Mouse (Mus musculus) forebrain, embryonic 14.5 days (tissue): Measurements from ENCODE around the gene Tyrobp. TPM values are rescaled to one million over a fixed set of nuclear protein-coding genes. Genes with fewer than 3 reads are reported as not detected.

Experiments used
- ATAC-seq: fragments of 200-750 bp; cut with Nextera tagmentation; 2 replicates; pipeline ENCODE4 v1.8.0; 2017; ENCODE audit warnings: mild to moderate bottlenecking, moderate library complexity
- DNase-seq: peaks from one replicate; pipeline ENCODE4 v3.0.0-alpha.2; 2015; ENCODE audit warnings: low spot score
- H3K27ac ChIP-seq: fragments of 300-500 bp; sonication (generic); 2 replicates; pipeline ENCODE4 v1.5.1; 2014; ENCODE audit warnings: low read depth, mild to moderate bottlenecking, control low read depth, low read length, moderate library complexity
- H3K27me3 ChIP-seq: fragments of 300-500 bp; sonication (generic); replicated peaks from 2 replicates; pipeline ENCODE4 v1.6.1; 2014; ENCODE audit warnings: low read length, control low read depth, mixed read lengths; ENCODE audit not compliant: control insufficient read depth, insufficient read depth
- H3K36me3 ChIP-seq: fragments of 300-500 bp; sonication (generic); 2 replicates; pipeline ENCODE4 v1.6.1; 2014; ENCODE audit warnings: low read length, control low read depth; ENCODE audit not compliant: control insufficient read depth, insufficient read depth
- H3K4me1 ChIP-seq: fragments of 300-500 bp; sonication (generic); 2 replicates; pipeline ENCODE4 v1.6.1; 2014; ENCODE audit warnings: antibody characterized with exemption, low read length, control low read depth; ENCODE audit not compliant: control insufficient read depth, insufficient read depth
- H3K4me2 ChIP-seq: fragments of 300-500 bp; sonication (generic); 2 replicates; pipeline ENCODE4 v1.6.1; 2014; ENCODE audit warnings: mild to moderate bottlenecking, control low read depth, low read length
- H3K4me3 ChIP-seq: fragments of 300-500 bp; sonication (generic); 2 replicates; pipeline ENCODE4 v1.5.1; 2014; ENCODE audit warnings: low read depth, low read length, control low read depth
- H3K9ac ChIP-seq: fragments of 300-500 bp; sonication (generic); 2 replicates; pipeline ENCODE4 v1.6.1; 2014; ENCODE audit warnings: mild to moderate bottlenecking, low read length, control low read depth, moderate library complexity
- H3K9me3 ChIP-seq: fragments of 300-500 bp; sonication (generic); replicated peaks from 2 replicates; pipeline ENCODE4 v1.6.1; 2016; ENCODE audit warnings: low read length, control low read depth, mixed read lengths; ENCODE audit not compliant: control insufficient read depth
- WGBS: fragments of 180-500 bp; shearing (Covaris S2); extraction: QIAGEN DNeasy Blood & Tissue Kit; methylation state at CpG from one replicate; pipeline ENCODE4 v1.1.7; 2014; 5-methylcytosine and 5-hydroxymethylcytosine counted together
- polyA plus RNA-seq: library from polyadenylated mRNA; unstranded; fragments of >200 nt; fragmentation: Nextera tagmentation; extraction: Ambion mirVana; gene quantifications from 2 replicates; pipeline ENCODE4 v1.2.1, GENCODE M21; 2014

Tyrobp gene
- polyA plus RNA-seq, 1 experiment from 2014 or later: 31.1 TPM

DNA sequence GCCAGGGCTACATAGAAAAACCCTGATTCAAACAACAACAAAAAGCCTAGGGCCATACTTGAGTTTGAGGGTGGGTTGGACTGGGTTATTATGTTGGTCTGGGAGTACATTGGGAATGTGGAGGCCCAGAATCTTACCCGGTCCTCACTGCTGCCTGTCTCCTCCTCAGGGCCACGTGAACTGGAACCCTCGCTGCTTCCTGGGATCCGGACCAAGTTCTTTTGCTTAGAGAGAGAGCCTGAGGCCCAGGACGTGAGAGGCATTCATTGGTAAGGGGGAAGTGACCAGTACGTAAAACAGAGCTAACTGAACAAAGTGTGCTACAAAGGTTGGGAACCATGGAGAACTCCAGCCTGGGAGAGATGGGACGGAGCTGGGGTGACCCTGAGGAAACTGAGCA, 36.7 kb downstream of the Tyrobp start:
- H3K27ac ChIP-seq: no peak overlapping the region
- no peak overlapping the region for H3K4me2 ChIP-seq
- H3K4me1 ChIP-seq: peaks cover 4% of the 10 kb centered on the region; the same call in 1 of the 2 replicates
- WGBS: 79% methylated on average over 7 of the region's 7 CpGs
- H3K4me3 ChIP-seq: no peak overlapping the region
- H3K9me3 ChIP-seq: no peaks in the 10 kb centered on the region
- DNase-seq (no peak), ATAC-seq (no peak)
- H3K9ac ChIP-seq: no peak overlapping the region
- H3K27me3 ChIP-seq: peaks cover 28% of the 10 kb centered on the region
- H3K36me3 ChIP-seq: no peaks in the 10 kb centered on the region

DNA sequence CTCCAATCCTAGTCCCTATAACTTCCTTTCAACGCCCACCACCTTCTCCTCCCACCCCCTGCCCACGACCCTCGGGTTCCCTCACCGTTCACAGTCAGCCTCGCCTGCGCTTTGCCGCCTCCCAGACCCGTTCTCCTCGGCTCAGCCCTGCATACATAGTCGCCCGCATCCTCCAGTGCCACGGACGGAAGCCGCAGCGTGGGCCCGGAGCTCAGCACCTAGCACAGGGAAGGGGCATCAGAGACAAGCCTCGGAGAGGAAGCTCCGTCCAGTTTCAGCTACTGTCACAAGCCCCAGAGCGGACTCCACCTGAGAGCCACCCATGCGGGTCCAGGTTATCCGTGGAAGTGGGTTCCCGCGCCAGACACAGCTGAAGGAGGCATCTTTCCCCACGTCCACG, 39.8 kb downstream of the Tyrobp start:
- no peaks in the 10 kb centered on the region for H3K36me3 ChIP-seq
- no peaks in the 10 kb centered on the region for H3K9me3 ChIP-seq
- no peak for ATAC-seq
- H3K9ac ChIP-seq: no peak overlapping the region
- H3K27ac ChIP-seq: no peak overlapping the region
- H3K4me3 ChIP-seq: no peak overlapping the region
- no peak for DNase-seq
- H3K27me3 ChIP-seq: peaks cover 58% of the 10 kb centered on the region
- 16% methylated on average over 25 of the region's 25 CpGs for WGBS
- H3K4me2 ChIP-seq: no peak overlapping the region
- peaks cover 5% of the 10 kb centered on the region for H3K4me1 ChIP-seq

- Histone ChIP-seq H3K4me3 (no peak overlapping the region), H3K27ac (no peak overlapping the region), H3K9ac (no peak overlapping the region), H3K4me1 (peaks cover 5% of the 10 kb centered on the region), H3K27me3 (peaks cover 62% of the 10 kb centered on the region), H3K9me3 (no peaks in the 10 kb centered on the region), H3K36me3 (no peaks in the 10 kb centered on the region), H3K4me2 (no peak overlapping the region)
- ATAC-seq (no peak), DNase-seq (no peak)
- 1% methylated on average over 25 of the region's 25 CpGs for WGBS
Measured at GRCm38 (mm10) chr7:30453766-30454165, 40.2 kb downstream of the Tyrobp start.

DNA sequence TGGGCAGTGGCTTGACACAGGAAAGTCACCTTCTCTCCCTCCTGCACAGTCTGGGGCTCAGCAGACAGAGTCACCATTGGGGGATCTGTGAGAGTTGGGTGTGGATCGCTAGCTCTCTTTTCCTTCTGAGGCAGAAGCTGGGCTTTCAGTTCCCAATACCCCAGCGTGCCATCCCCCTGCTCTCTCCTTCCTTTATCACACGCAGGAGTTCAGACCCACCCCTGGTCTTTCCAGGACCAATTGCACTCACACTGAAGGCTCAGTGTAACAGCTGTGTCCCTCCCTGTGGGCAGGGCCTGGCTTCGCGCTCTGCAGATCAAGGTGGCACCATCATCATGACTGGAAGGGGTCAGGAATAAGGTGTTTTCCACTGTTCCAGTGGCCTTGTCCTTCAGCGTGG, 40.7 kb downstream of the Tyrobp start:
- ATAC-seq (no peak), DNase-seq (no peak)
- Histone ChIP-seq H3K9me3 (no peaks in the 10 kb centered on the region), H3K9ac (no peak overlapping the region), H3K4me3 (no peak overlapping the region), H3K36me3 (no peaks in the 10 kb centered on the region), H3K4me2 (no peak overlapping the region), H3K4me1 (peaks cover 5% of the 10 kb centered on the region), H3K27ac (no peak overlapping the region), H3K27me3 (peaks cover 66% of the 10 kb centered on the region)
- WGBS: 14% methylated on average over 6 of the region's 6 CpGs

DNA sequence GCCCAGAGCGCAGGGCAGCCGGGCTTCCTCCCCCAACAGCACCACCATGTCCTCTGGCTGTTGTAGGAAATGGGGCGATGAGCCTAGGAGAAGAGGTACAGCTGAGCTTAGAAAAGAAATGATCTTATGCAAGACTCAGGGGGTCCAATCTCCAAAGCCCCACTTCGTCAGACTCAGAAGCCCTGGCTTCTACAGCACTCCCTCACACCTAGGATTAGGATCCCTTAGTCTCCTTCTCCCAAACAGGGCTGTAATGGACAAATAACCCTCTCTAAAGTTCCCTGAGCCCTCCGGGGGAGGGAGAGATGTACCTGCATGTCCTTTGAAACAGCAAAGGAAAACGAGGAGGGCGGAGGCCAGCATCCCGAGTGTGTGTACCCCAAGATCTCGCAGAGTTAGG, 42.9 kb downstream of the Tyrobp start:
- DNase-seq: no peak
- ATAC-seq: no peak
- Histone ChIP-seq H3K4me2 (peak overlapping the region; percentile 44), H3K27me3 (peaks cover 86% of the 10 kb centered on the region), H3K4me1 (peaks cover 5% of the 10 kb centered on the region), H3K9me3 (no peaks in the 10 kb centered on the region), H3K9ac (no peak overlapping the region), H3K4me3 (peak overlapping the region; percentile 15; the same call in 1 of the 2 replicates), H3K27ac (no peak overlapping the region), H3K36me3 (no peaks in the 10 kb centered on the region)
- WGBS: 1% methylated on average over 9 of the region's 9 CpGs

GRCm38 (mm10) chr7:30456911-30457628, 43.5 kb downstream of the Tyrobp start:
- no peaks in the 10 kb centered on the region for H3K36me3 ChIP-seq
- peak overlapping the region; percentile 15 for H3K4me3 ChIP-seq
- ATAC-seq: 0 out of 2 replicates have a peak, but pooled peaks have one; percentile 32
- WGBS: under 1% methylated on average over 31 of the region's 31 CpGs
- H3K9me3 ChIP-seq: no peaks in the 10 kb centered on the region
- H3K4me2 ChIP-seq: peak overlapping the region; percentile 44
- peaks cover 88% of the 10 kb centered on the region for H3K27me3 ChIP-seq
- DNase-seq: peak; percentile 13
- no peak overlapping the region for H3K27ac ChIP-seq
- H3K4me1 ChIP-seq: peaks cover 5% of the 10 kb centered on the region
- H3K9ac ChIP-seq: peak overlapping the region; percentile 26; the same call in 1 of the 2 replicates

DNA sequence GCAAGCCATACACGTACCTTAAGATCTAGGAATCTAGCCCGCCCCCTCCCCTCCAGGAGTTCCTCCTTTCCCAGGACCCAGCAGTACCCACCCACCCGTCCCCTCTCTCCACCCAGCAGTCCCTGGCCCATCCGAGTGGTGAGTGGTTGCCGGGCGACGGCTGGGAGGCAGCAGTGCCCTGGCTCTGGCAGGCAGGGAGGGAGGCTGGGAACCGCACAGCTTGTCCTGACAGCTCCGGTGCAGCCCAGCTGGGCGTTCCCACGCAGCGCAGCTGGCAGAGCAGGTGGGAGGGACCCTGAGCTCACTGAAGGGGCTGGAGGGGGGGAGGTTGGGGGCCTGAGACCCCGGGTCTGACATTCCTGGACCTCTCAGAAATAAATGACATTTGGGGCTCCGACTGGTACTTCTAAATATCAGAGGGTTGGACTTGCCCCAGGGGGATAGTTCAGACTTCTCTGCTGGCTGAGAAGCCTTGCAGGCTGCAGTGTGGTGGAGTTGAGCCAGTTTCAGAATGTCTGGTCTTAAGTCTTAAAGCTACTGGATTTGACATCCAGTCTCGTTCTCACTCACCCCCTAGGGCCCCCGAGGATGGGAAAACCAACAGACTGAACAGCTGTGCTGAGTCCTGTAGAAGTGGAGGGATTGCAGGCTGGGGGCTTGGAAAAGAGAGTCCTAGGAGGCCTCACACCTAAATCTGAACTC, 44.2 kb downstream of the Tyrobp start, which contains the start of the genes Kirrel2 and Nphs1:
Kirrel2 (minus strand) TSS at position 62 of the 702 bp plus-strand sequence.
Nphs1 (plus strand) TSS at position 687 of the 702 bp plus-strand sequence.
- Histone ChIP-seq H3K27me3 (peaks cover 88% of the 10 kb centered on the region), H3K9ac (peak within 1 kb of the TSS; percentile 26; the same call in 1 of the 2 replicates), H3K4me1 (peaks cover 5% of the 10 kb centered on the region), H3K36me3 (no peaks in the 10 kb centered on the region), H3K4me2 (peak within 1 kb of the TSS; percentile 44), H3K4me3 (peak within 1 kb of the TSS; percentile 15), H3K27ac (no peak within 1 kb of the TSS), H3K9me3 (no peaks in the 10 kb centered on the region)
- peak; percentile 89 for ATAC-seq
- peak; percentile 71 for DNase-seq
- WGBS: 1% methylated on average over 16 of the region's 16 CpGs

DNA sequence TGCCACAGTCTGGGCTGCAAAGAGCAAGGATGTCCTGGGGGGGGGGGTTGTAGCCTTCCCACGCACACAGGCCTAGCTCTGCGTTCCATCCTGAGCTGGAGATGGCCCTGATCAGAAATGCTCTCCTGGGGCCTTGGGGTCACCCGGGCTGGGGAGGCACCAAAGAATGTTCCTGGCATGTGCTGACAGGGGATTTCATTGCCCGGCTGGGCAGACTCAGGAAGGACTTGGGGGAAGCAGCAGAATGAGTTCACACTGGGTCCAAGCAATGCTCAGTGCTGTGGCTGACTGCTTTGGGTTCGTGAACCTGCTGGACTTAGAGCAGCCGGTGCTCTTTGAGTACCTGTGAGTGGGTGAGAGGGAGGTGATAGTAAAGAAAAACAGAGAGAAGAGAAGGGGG, 45.9 kb downstream of the Tyrobp start:
- Histone ChIP-seq H3K4me2 (no peak overlapping the region), H3K27me3 (peaks cover 82% of the 10 kb centered on the region), H3K9ac (no peak overlapping the region), H3K4me1 (peaks cover 5% of the 10 kb centered on the region), H3K9me3 (no peaks in the 10 kb centered on the region), H3K27ac (no peak overlapping the region), H3K4me3 (no peak overlapping the region), H3K36me3 (no peaks in the 10 kb centered on the region)
- ATAC-seq (no peak), DNase-seq (no peak)
- 24% methylated on average over 6 of the region's 6 CpGs for WGBS

- DNase-seq (no peak), ATAC-seq (no peak)
- peaks cover 78% of the 10 kb centered on the region for H3K27me3 ChIP-seq
- WGBS: 37% methylated on average over 7 of the region's 7 CpGs
- H3K27ac ChIP-seq: no peak overlapping the region
- no peaks in the 10 kb centered on the region for H3K9me3 ChIP-seq
- no peak overlapping the region for H3K4me3 ChIP-seq
- H3K36me3 ChIP-seq: no peaks in the 10 kb centered on the region
- H3K4me2 ChIP-seq: no peak overlapping the region
- no peaks in the 10 kb centered on the region for H3K4me1 ChIP-seq
- H3K9ac ChIP-seq: no peak overlapping the region
Measured at GRCm38 (mm10) chr7:30463568-30463967, 50.0 kb downstream of the Tyrobp start.
